Mouse (Mus musculus): ENCODE data around the gene Pigv.

Gene Pigv

GRCm38 (mm10) chr4:133613867-133614266 lies 58.6 kb downstream of the Pigv start:
- DNase-seq (ENCODE audit: low spot score): no peak

- DNase-seq (ENCODE audit: low spot score): no peak
Measured at GRCm38 (mm10) chr4:133613026-133613425, 59.4 kb downstream of the Pigv start.

GRCm38 (mm10) chr4:133612416-133612815 lies 60.0 kb downstream of the Pigv start:
- DNase-seq (ENCODE audit: low spot score): no peak

GRCm38 (mm10) chr4:133611815-133612214 lies 60.6 kb downstream of the Pigv start:
- DNase-seq (ENCODE audit: low spot score): no peak
